Mouse (Mus musculus): ENCODE data around the gene Obp2b.

Gene Obp2b

DNA sequence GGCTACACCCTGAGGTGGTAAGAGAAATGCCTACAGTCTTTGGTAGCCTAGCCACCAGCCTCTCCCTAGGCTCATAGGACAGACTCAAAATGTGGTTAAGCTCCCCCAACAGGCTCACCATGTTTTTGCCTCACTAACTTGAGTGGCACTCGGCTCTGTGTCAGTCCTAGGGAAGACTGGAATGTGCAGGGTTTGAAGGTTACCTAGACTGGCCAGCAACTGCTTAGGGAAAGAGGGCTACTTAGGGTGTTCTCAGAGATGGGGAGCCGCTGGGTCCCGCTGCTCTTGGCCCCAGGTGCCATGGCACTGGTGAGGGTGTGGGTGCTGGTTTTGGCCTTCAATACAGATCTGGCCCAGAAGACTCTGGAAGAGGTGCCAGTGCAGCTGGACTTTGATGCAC, 45.1 kb downstream of the Obp2b start, which contains the start of gene Gm13539:
Gene Gm13539, plus strand, starts transcription at position 301 of the 400 bp plus-strand sequence.
- WGBS: 92% methylated on average over 3 of the region's 3 CpGs

DNA sequence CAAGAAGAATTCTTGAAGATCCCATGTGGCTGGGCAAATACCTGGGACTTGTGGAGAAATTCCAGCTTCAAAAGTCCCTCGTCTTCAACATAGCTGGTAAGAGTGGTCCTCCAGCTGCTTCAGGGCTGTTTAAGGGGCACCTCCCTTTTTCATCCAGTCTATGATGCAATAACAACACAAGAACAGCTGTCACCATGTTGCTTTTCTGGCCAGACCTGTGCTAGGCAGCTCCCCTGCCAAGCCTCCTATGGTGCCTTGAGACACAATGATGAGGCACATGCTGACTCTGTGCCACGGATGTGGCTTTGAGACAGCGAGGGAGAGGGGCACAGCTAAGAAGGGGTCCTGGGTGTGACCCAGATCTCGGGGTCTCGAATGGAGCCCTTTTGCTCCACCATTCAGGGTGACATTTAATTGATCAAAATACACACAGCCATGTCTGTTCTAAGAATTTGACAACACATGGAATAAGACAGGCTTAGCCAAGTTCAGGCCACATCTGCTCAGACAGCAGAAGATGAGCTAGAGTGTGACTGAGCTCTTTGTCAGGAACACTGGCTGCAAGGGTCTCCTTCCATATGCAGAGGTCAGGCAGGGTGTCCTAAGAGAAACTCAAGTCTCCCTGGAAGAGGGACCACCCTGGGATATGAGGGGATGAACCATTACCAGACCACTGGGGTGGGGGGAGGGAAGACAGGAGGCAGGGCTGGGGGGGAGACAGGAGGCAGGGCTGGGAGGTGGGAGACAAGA, 48.9 kb downstream of the Obp2b start:
- 63% methylated on average over 5 of the region's 5 CpGs for WGBS

DNA sequence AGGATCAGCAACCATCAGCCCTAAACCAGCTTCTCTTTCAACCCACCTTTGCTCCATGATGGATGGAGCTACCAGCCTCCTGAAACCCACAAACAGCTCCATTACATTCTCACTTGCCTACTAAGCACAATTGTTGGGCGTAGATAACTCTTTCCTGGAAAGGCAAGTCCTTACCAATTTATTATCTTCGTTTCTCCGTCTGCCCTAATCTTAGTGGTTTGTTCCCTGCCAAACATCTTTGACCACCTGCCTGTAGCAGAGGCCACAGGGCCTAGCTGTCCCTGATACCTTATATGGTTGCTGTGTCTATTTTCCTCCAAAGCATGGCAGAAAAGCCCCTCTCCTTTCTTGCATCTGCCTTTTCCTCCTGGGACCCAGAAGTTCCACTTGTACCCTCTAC, 52.3 kb downstream of the Obp2b start:
- WGBS: 91% methylated on average over 3 of the region's 3 CpGs
